8 mouse cellular contexts compared by ENCODE assay signal in genomic region chr16:5195080-5195479, GRCm38 (mm10). TPM values are rescaled to one million over a fixed set of nuclear protein-coding genes. Genes with fewer than 3 reads are reported as not detected.
DNase-seq lines count a peak whose midpoint lies in the region; ATAC-seq and TF ChIP-seq lines count a peak whose summit lies in the region.

No protein-coding gene starts in this region.

- 30% methylated on average over 6 of the region's 6 CpGs for WGBS in kidney, embryonic 15.5 days

- ATAC-seq in kidney, embryonic 15.5 days (replicated peaks; ENCODE audit: low FRiP score) = no peak
- ATAC-seq in G1E (ENCODE audit: extremely low read depth, insufficient number of reproducible peaks, low FRiP score, poor library complexity, severe bottlenecking) = peak; percentile 45; the same call in 1 of the 2 replicates

- peak; percentile 54; the same call in 1 of the 2 replicates for TF ChIP-seq CTCF in G1E (IDR thresholded peaks at IDR 0.05; ENCODE audit: low read depth, low read length)
- TF ChIP-seq CTCF in brain, embryonic 14.5 days (IDR thresholded peaks at IDR 0.05; ENCODE audit: borderline replicate concordance, extremely low read depth, insufficient read depth, insufficient read length) = peak; percentile 70

- no peaks in the 10 kb centered on the region for H3K9me3 ChIP-seq in kidney, embryonic 15.5 days (replicated peaks)
- no peaks in the 10 kb centered on the region for H3K9me3 ChIP-seq in G1E (replicated peaks)

- no peaks in the 10 kb centered on the region for H3K4me1 ChIP-seq in kidney, embryonic 15.5 days
- no peaks in the 10 kb centered on the region; the same call in 1 of the 2 replicates for H3K4me1 ChIP-seq in G1E (ENCODE audit: insufficient read depth, low read depth, low read length)

- no peak overlapping the region for H3K9ac ChIP-seq in kidney, embryonic 15.5 days

- no peak overlapping the region for H3K4me2 ChIP-seq in kidney, embryonic 15.5 days

- DNase-seq in kidney, adult 11 months = peak; percentile 42
- DNase-seq in G1E (ENCODE audit: low spot score) = peak; percentile 52
- peak; percentile 50 for DNase-seq in brain, embryonic 14.5 days (ENCODE audit: low read depth)
- peak; percentile 25 to 37 for DNase-seq in gastrocnemius, adult 8-10 months (ENCODE audit: low spot score in 2 of 2)
- DNase-seq in layer of hippocampus, postnatal 14 days (ENCODE audit: low spot score in 2 of 2) = peak; percentile 33 to 60
- peak; percentile 68 for DNase-seq in mesoderm, embryonic 11.5 days (ENCODE audit: low read depth, low spot score)
- DNase-seq in thymus, postnatal 4 days = peak; percentile 64

- TF ChIP-seq POLR2A in brain, embryonic 14.5 days (IDR thresholded peaks at IDR 0.05; ENCODE audit: borderline replicate concordance, extremely low read depth, insufficient read depth, insufficient read length, poor library complexity, severe bottlenecking) = no peak

- no peak overlapping the region for H3K27ac ChIP-seq in kidney, embryonic 15.5 days

- H3K36me3 ChIP-seq in kidney, embryonic 15.5 days = peaks cover 26% of the 10 kb centered on the region
- H3K36me3 ChIP-seq in G1E (replicated peaks) = peaks cover 54% of the 10 kb centered on the region

- no peak overlapping the region for H3K4me3 ChIP-seq in kidney, embryonic 15.5 days (replicated peaks)
- no peak overlapping the region for H3K4me3 ChIP-seq in G1E (ENCODE audit: low read depth, low read length)

- H3K27me3 ChIP-seq in kidney, embryonic 15.5 days = no peaks in the 10 kb centered on the region
- peaks cover 3% of the 10 kb centered on the region; the same call in 1 of the 2 replicates for H3K27me3 ChIP-seq in G1E (ENCODE audit: insufficient read depth, low read length)

RNA-seq across cellular contexts. Expression of gene Nagpa, which starts 8.7 kb away (rescaled TPM):
- 19.4 and 21.2 TPM in 2 replicates for polyA plus RNA-seq in kidney, embryonic 15.5 days (2015; fragmentation: Nextera tagmentation; extraction: Ambion mirVana)
- 9.7 and 12.3 TPM in 2 replicates for total RNA-seq in G1E (2014; fragmentation: Nextera tagmentation)
- 31.3 and 31.6 TPM in 2 replicates for total RNA-seq in G1E (2017)
- polyA plus RNA-seq in G1E (2012) = 21.6 and 22.0 TPM in 2 replicates
- 12.9 and 13.5 TPM in 2 replicates for polyA plus RNA-seq in brain, embryonic 14.5 days (2012; rRNA removed)
- 1 to 10 TPM; 6.2 to 7.3 (median 6.6) TPM for total RNA-seq in gastrocnemius, adult 8-10 months (2022)
- total RNA-seq in layer of hippocampus, postnatal 14 days (2021) = 1 to 10 TPM; 8.8 to 9.4 TPM

RNA-seq across cellular contexts. Expression of gene AU021092, which starts 27.0 kb away (rescaled TPM):
- 5.1 and 5.8 TPM in 2 replicates for polyA plus RNA-seq in kidney, embryonic 15.5 days (2015; fragmentation: Nextera tagmentation; extraction: Ambion mirVana)
- total RNA-seq in G1E (2014; fragmentation: Nextera tagmentation) (not detected in 2 replicates), G1E (2017) (not detected in 2 replicates)
- not detected in 2 replicates for polyA plus RNA-seq in G1E (2012)
- polyA plus RNA-seq in brain, embryonic 14.5 days (2012; rRNA removed) = 14.9 and 16.2 TPM in 2 replicates
- total RNA-seq in gastrocnemius, adult 8-10 months (2022) = 1 to 10 TPM; 2.7 to 3.5 (median 3.0) TPM
- 1 to 10 TPM; 9.6 to 9.8 TPM for total RNA-seq in layer of hippocampus, postnatal 14 days (2021)

RNA-seq across cellular contexts. Expression of gene Alg1, which starts 38.3 kb away (rescaled TPM):
- 32.8 and 35.8 TPM in 2 replicates for polyA plus RNA-seq in kidney, embryonic 15.5 days (2015; fragmentation: Nextera tagmentation; extraction: Ambion mirVana)
- total RNA-seq in G1E (2014; fragmentation: Nextera tagmentation) (13.4 and 16.7 TPM in 2 replicates), G1E (2017) (19.6 and 20.2 TPM in 2 replicates)
- 4.3 and 5.3 TPM in 2 replicates for polyA plus RNA-seq in G1E (2012)
- polyA plus RNA-seq in brain, embryonic 14.5 days (2012; rRNA removed) = 42.9 and 56.6 TPM in 2 replicates
- total RNA-seq in gastrocnemius, adult 8-10 months (2022) = 10 to 100 TPM; 10.5 to 11.8 (median 11.0) TPM
- total RNA-seq in layer of hippocampus, postnatal 14 days (2021) = 10 to 100 TPM; 25.6 to 30.7 TPM

RNA-seq across cellular contexts. Expression of gene Sec14l5, which starts 48.2 kb away (rescaled TPM):
- 0.06 and 0.09 TPM in 2 replicates for polyA plus RNA-seq in kidney, embryonic 15.5 days (2015; fragmentation: Nextera tagmentation; extraction: Ambion mirVana)
- total RNA-seq in G1E (2014; fragmentation: Nextera tagmentation) (not detected in 2 replicates), G1E (2017) (under 0.01 and 0.11 TPM in 2 replicates)
- not detected in 2 replicates for polyA plus RNA-seq in G1E (2012)
- 1.1 and 1.7 TPM in 2 replicates for polyA plus RNA-seq in brain, embryonic 14.5 days (2012; rRNA removed)
- total RNA-seq in gastrocnemius, adult 8-10 months (2022) = 10 to 100 TPM in 2 of 4 experiments, 1 to 10 TPM in 2; 8.2 to 10.6 (median 9.9) TPM
- 1 to 10 TPM; 2.4 to 3.4 TPM for total RNA-seq in layer of hippocampus, postnatal 14 days (2021)
